Mouse (Mus musculus) liver, adult 2 months (tissue): ENCODE measurements around the gene Taf4. TPM values are rescaled to one million over a fixed set of nuclear protein-coding genes. Genes with fewer than 3 reads are reported as not detected.

Source experiments
- DNase-seq: peaks from one replicate; pipeline ENCODE4 v3.0.0-alpha.2; 2011; ENCODE audit warnings: low read depth, low spot score; ENCODE audit errors: extremely low read depth
- H3K27ac ChIP-seq: fragments of 200-500 bp; replicated peaks from 2 replicates; pipeline ENCODE4 v1.5.1; 2012; ENCODE audit warnings: low read depth, mild to moderate bottlenecking, control low read depth, inconsistent platforms, low read length; ENCODE audit not compliant: insufficient read depth
- H3K27me3 ChIP-seq: fragments of 200-500 bp; 2 replicates; pipeline ENCODE4 v1.6.1; 2012; ENCODE audit warnings: mild to moderate bottlenecking, moderate library complexity, low read length, inconsistent platforms; ENCODE audit not compliant: control insufficient read depth, insufficient read depth
- H3K36me3 ChIP-seq: fragments of 200-500 bp; 2 replicates; pipeline ENCODE4 v1.6.1; 2012; ENCODE audit warnings: low read length, inconsistent platforms; ENCODE audit not compliant: control insufficient read depth, insufficient read depth
- H3K4me1 ChIP-seq: fragments of 200-500 bp; 2 replicates; pipeline ENCODE4 v1.6.1; 2011; ENCODE audit warnings: low read length; ENCODE audit not compliant: control insufficient read depth, insufficient read depth
- H3K4me3 ChIP-seq: fragments of 200-500 bp; 2 replicates; pipeline ENCODE4 v1.5.1; 2011; ENCODE audit warnings: low read depth, mild to moderate bottlenecking, control low read depth, low read length, moderate library complexity; ENCODE audit not compliant: insufficient read depth
- H3K79me2 ChIP-seq: fragments of 200-500 bp; 2 replicates; pipeline ENCODE4 v1.6.1; 2012; ENCODE audit warnings: inconsistent platforms, mild to moderate bottlenecking, low read length, moderate library complexity; ENCODE audit not compliant: control insufficient read depth, insufficient read depth
- H3K9ac ChIP-seq: fragments of 200-500 bp; 2 replicates; pipeline ENCODE4 v1.6.1; 2012; ENCODE audit warnings: low read depth, mild to moderate bottlenecking, control low read depth, inconsistent platforms, low read length
- CTCF ChIP-seq: fragments of 200-500 bp; IDR thresholded peaks from 2 replicates; pipeline ENCODE4 v1.5.1; 2011; ENCODE audit warnings: low read depth, low read length, control low read depth
- POLR2A ChIP-seq: fragments of 200-500 bp; IDR thresholded peaks from 2 replicates; pipeline ENCODE4 v1.6.1; 2011; ENCODE audit warnings: low read length, control low read depth; ENCODE audit not compliant: insufficient read depth; ENCODE audit errors: extremely low read depth
- WGBS: fragments of 180-500 bp; shearing (Covaris S2); methylation state at CpG from one replicate; pipeline ENCODE4 v1.1.7; 2018; 5-methylcytosine and 5-hydroxymethylcytosine counted together
- polyA plus RNA-seq: library from polyadenylated mRNA; depleted of rRNA; stranded (reverse); fragments of >200 nt; gene quantifications from 2 replicates; pipeline ENCODE4 v1.2.3, GENCODE M21; 2012
- total RNA-seq: library from RNA; depleted of rRNA; stranded (reverse); fragments of >200 nt; gene quantifications from 2 replicates; pipeline ENCODE4 v1.2.3, GENCODE M21; 2014

The Taf4 gene
- total and polyA plus RNA-seq, 2 experiments = 4.0 to 4.3 TPM

DNA sequence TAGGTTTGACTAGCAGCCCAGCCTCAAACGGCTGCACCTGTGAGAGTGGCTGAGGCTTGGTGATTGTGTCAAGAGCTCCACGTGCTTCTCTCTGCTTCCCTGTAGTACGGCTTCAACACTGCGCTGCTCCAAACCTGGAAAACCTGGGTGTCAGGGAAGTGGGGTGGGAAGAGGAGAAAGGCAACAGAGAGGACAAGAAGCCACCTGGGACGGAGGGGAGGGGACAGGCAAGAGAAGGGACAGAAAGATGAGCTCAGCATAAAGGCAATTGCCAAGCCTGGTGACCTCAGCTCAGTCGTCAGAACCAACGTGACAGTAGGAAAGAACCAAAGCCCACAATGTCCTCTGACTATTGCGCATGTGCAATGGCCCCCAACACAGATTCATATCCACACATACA lies 44.5 kb upstream of the Taf4 start:
- H3K36me3 ChIP-seq = no peaks in the 10 kb centered on the region
- DNase-seq = no peak
- H3K9ac ChIP-seq = no peak overlapping the region
- WGBS = 82% methylated on average over 8 of the region's 8 CpGs
- no peaks in the 10 kb centered on the region for H3K27me3 ChIP-seq
- TF ChIP-seq POLR2A (no peak), CTCF (no peak)
- H3K27ac ChIP-seq = no peak overlapping the region
- peaks cover 5% of the 10 kb centered on the region for H3K4me1 ChIP-seq
- H3K4me3 ChIP-seq = no peak overlapping the region
- H3K79me2 ChIP-seq = peaks cover 9% of the 10 kb centered on the region

DNA sequence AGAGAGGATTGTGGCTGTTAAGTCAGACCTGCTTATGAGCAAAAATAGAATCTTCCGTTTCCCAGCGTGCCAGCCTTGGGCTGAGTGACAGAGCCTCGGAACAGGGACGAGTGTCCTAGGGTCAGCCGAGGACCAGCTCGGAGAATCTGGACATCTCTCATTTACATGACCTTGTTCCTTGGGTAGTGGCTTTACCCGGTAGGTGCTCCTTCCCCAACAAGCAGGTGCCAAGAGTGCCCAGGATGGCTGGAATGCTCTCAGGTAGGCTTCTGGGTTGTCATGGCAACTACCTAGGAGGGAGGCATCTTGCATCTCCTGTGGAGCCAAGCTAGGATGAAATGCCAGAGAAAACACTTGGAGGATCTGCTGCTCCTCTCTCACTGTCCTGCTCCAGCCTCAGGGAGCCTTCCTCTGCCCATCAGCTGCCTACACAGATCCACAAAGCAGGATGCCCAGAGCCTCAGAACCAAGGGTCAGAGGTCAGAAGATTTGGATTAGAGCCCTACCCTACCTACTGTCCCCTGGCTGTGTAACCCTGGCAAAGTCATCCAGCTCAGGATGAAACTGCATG lies 43.7 kb upstream of the Taf4 start:
- no peaks in the 10 kb centered on the region for H3K4me1 ChIP-seq
- no peaks in the 10 kb centered on the region for H3K36me3 ChIP-seq
- no peak overlapping the region for H3K27ac ChIP-seq
- H3K4me3 ChIP-seq = no peak overlapping the region
- peak; percentile 43 for DNase-seq
- TF ChIP-seq POLR2A (no peak), CTCF (no peak)
- H3K9ac ChIP-seq = no peak overlapping the region
- peaks cover 2% of the 10 kb centered on the region for H3K79me2 ChIP-seq
- WGBS = 91% methylated on average over 7 of the region's 7 CpGs
- no peaks in the 10 kb centered on the region for H3K27me3 ChIP-seq

DNA sequence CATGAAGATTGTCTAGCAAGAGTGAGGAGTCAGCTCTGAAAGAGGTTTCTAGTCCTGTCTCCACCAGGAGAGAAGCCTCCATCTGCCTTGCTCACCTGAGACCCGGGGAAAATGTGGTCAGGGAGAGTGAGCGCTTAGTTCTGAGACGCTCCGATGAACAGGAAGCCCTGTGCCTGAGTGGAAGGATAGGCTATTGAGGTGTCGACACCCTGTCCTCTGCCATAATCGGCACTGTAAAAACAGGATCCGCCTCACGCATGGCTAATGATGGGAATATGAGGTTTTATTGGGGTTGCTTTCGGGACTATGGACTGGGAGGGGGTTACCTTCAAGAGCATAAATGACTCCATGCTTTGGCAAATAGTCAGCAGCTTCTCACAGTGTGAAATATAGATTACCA lies 42.1 kb upstream of the Taf4 start:
- H3K4me1 ChIP-seq = no peaks in the 10 kb centered on the region
- 89% methylated on average over 9 of the region's 9 CpGs for WGBS
- no peak overlapping the region for H3K9ac ChIP-seq
- H3K27ac ChIP-seq = no peak overlapping the region
- no peaks in the 10 kb centered on the region for H3K36me3 ChIP-seq
- no peaks in the 10 kb centered on the region for H3K27me3 ChIP-seq
- no peaks in the 10 kb centered on the region for H3K79me2 ChIP-seq
- TF ChIP-seq POLR2A (no peak), CTCF (no peak)
- H3K4me3 ChIP-seq = no peak overlapping the region
- DNase-seq = no peak

DNA sequence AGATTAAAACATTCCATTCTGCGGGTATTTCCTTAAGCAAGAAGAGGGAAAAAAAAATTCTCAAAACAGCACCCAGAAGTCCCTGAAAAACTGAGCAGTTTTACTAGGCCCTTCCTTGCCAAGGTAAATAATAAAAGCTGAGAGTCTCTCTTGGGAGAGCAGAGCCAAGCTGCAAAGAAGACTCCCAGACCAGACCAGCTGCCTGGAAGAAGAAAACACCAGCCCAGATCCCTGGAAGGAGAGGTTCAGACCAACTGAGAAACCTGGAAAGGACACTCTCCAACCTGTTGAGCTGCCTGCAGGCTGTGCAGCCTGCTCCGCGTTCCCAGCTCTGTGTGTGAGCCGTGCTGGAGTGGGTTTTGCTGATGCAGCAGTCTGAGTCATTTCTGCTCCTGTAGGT lies 41.2 kb upstream of the Taf4 start:
- Histone ChIP-seq H3K27ac (no peak overlapping the region), H3K27me3 (no peaks in the 10 kb centered on the region), H3K4me1 (no peaks in the 10 kb centered on the region), H3K4me3 (no peak overlapping the region), H3K9ac (no peak overlapping the region), H3K79me2 (no peaks in the 10 kb centered on the region), H3K36me3 (no peaks in the 10 kb centered on the region)
- WGBS = 67% methylated on average over 4 of the region's 4 CpGs
- no peak for DNase-seq
- TF ChIP-seq POLR2A (no peak), CTCF (no peak)

DNA sequence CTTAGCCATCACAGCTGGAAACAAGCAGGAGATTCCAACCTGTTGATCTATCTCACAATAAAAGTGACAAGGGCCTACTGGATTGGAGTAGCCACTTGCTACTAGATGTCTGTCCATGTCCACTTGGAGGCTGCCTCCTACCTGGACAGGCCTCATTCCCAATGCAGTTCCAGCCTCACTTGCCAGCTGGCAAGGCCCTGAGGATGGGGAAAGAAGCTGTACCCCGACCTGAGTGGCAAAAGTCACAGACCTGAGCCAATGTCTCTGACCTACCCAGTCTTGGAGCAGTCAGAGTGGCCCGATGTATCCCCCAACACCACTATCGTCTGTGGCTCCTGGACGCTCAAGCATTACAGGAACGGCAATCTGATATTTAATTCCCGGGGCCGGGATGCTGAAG lies 37.2 kb upstream of the Taf4 start:
- WGBS = 81% methylated on average over 7 of the region's 7 CpGs
- no peaks in the 10 kb centered on the region for H3K4me1 ChIP-seq
- H3K36me3 ChIP-seq = no peaks in the 10 kb centered on the region
- H3K27ac ChIP-seq = no peak overlapping the region
- H3K9ac ChIP-seq = no peak overlapping the region
- DNase-seq = peak; percentile 58
- H3K4me3 ChIP-seq = no peak overlapping the region
- TF ChIP-seq POLR2A = no peak
- no peak for TF ChIP-seq CTCF
- no peaks in the 10 kb centered on the region for H3K27me3 ChIP-seq
- H3K79me2 ChIP-seq = no peaks in the 10 kb centered on the region

DNA sequence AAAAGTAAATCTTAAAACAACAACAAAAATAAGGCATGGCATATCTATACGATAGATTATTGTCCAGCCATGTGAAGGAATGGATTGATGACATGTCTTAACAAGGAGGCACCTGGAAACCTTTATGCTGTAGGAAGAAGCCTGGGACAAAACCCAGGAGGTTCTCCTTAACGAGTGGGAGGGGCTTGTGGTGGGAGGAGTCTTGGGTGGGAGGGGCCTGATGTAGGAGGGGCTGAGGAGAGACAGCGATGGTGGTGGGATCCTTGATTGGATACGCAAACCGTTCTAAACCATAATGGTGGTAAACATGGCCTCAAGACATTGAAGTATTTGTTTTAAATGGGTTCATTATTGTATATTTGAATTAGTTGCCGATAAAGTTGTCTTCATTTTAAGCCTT lies 34.9 kb upstream of the Taf4 start:
- no peak overlapping the region for H3K9ac ChIP-seq
- no peak overlapping the region for H3K4me3 ChIP-seq
- WGBS = 85% methylated on average over 6 of the region's 6 CpGs
- H3K27ac ChIP-seq = no peak overlapping the region
- no peaks in the 10 kb centered on the region for H3K79me2 ChIP-seq
- TF ChIP-seq POLR2A (no peak), CTCF (no peak)
- DNase-seq = no peak
- no peaks in the 10 kb centered on the region for H3K4me1 ChIP-seq
- H3K36me3 ChIP-seq = no peaks in the 10 kb centered on the region
- 0 out of 2 replicates have a peak, but pooled peaks cover 5% of the 10 kb centered on the region for H3K27me3 ChIP-seq
